Mouse (Mus musculus): ENCODE results near the gene Bicc1.

GRCm38 (mm10) chr10:71002186-71002585, 157.3 kb downstream of the Bicc1 start:
- TF ChIP-seq POLR2A (IDR thresholded peaks at IDR 0.05; ENCODE audit: borderline replicate concordance, control insufficient read depth, low read depth, low read length) (no peak), CTCF (IDR thresholded peaks at IDR 0.05; ENCODE audit: control insufficient read depth, insufficient read depth, low read length) (no peak)
